Mouse (Mus musculus): Measurements from ENCODE around the gene Sptbn2. TPM values are rescaled to one million over a fixed set of nuclear protein-coding genes. Genes with fewer than 3 reads are reported as not detected.

The Sptbn2 gene
- polyA plus RNA-seq, 1 experiment from 2014 or later = 5.3 TPM

- WGBS = 85% methylated on average over 9 of the region's 9 CpGs
- no peak overlapping the region for H3K4me2 ChIP-seq (replicated peaks)
- H3K4me3 ChIP-seq (replicated peaks) = no peak overlapping the region
- no peaks in the 10 kb centered on the region for H3K4me1 ChIP-seq
- H3K36me3 ChIP-seq = no peaks in the 10 kb centered on the region
- no peaks in the 10 kb centered on the region for H3K27me3 ChIP-seq
- H3K27ac ChIP-seq (replicated peaks) = no peak overlapping the region
- no peak overlapping the region for H3K9ac ChIP-seq
- no peak for ATAC-seq (ENCODE audit: insufficient number of reproducible peaks, low FRiP score, low TSS enrichment, low read depth)
- no peaks in the 10 kb centered on the region for H3K9me3 ChIP-seq (replicated peaks)
Observed at GRCm38 (mm10) chr19:4729186-4729585, 18.2 kb downstream of the Sptbn2 start.

GRCm38 (mm10) chr19:4733052-4733451, 22.1 kb downstream of the Sptbn2 start:
- no peak overlapping the region for H3K27ac ChIP-seq (replicated peaks)
- no peaks in the 10 kb centered on the region for H3K9me3 ChIP-seq (replicated peaks)
- H3K4me3 ChIP-seq (replicated peaks) = no peak overlapping the region
- 83% methylated on average over 3 of the region's 3 CpGs for WGBS
- no peaks in the 10 kb centered on the region for H3K4me1 ChIP-seq
- H3K9ac ChIP-seq = no peak overlapping the region
- H3K4me2 ChIP-seq (replicated peaks) = no peak overlapping the region
- no peak for ATAC-seq (ENCODE audit: insufficient number of reproducible peaks, low FRiP score, low TSS enrichment, low read depth)
- H3K36me3 ChIP-seq = no peaks in the 10 kb centered on the region
- no peaks in the 10 kb centered on the region for H3K27me3 ChIP-seq

- Histone ChIP-seq H3K9me3 (replicated peaks) (no peaks in the 10 kb centered on the region), H3K4me2 (replicated peaks) (no peak overlapping the region), H3K9ac (no peak overlapping the region), H3K4me1 (no peaks in the 10 kb centered on the region), H3K36me3 (no peaks in the 10 kb centered on the region), H3K27ac (replicated peaks) (no peak overlapping the region), H3K27me3 (no peaks in the 10 kb centered on the region), H3K4me3 (replicated peaks) (no peak overlapping the region)
- WGBS = 86% methylated on average over 13 of the region's 13 CpGs
- no peak for ATAC-seq (ENCODE audit: insufficient number of reproducible peaks, low FRiP score, low TSS enrichment, low read depth)
Observed at GRCm38 (mm10) chr19:4737866-4738265, 26.9 kb downstream of the Sptbn2 start.

- Histone ChIP-seq H3K4me3 (replicated peaks) (no peak overlapping the region), H3K27ac (replicated peaks) (no peak overlapping the region), H3K36me3 (no peaks in the 10 kb centered on the region), H3K9ac (no peak overlapping the region), H3K27me3 (no peaks in the 10 kb centered on the region), H3K9me3 (replicated peaks) (no peaks in the 10 kb centered on the region), H3K4me2 (replicated peaks) (no peak overlapping the region), H3K4me1 (no peaks in the 10 kb centered on the region)
- WGBS = 92% methylated on average over 11 of the region's 11 CpGs
- ATAC-seq (ENCODE audit: insufficient number of reproducible peaks, low FRiP score, low TSS enrichment, low read depth) = no peak
Observed at GRCm38 (mm10) chr19:4739053-4739452, 28.1 kb downstream of the Sptbn2 start.

- Histone ChIP-seq H3K9me3 (replicated peaks) (no peaks in the 10 kb centered on the region), H3K4me3 (replicated peaks) (no peak overlapping the region), H3K27me3 (no peaks in the 10 kb centered on the region), H3K9ac (no peak overlapping the region), H3K4me2 (replicated peaks) (no peak overlapping the region), H3K36me3 (no peaks in the 10 kb centered on the region), H3K27ac (replicated peaks) (no peak overlapping the region), H3K4me1 (no peaks in the 10 kb centered on the region)
- no peak for ATAC-seq (ENCODE audit: insufficient number of reproducible peaks, low FRiP score, low TSS enrichment, low read depth)
- WGBS = 89% methylated on average over 5 of the region's 5 CpGs
Observed at GRCm38 (mm10) chr19:4739762-4740161, 28.8 kb downstream of the Sptbn2 start.

- ATAC-seq (ENCODE audit: insufficient number of reproducible peaks, low FRiP score, low TSS enrichment, low read depth) = no peak
- 76% methylated on average over 10 of the region's 10 CpGs for WGBS
- Histone ChIP-seq H3K27me3 (no peaks in the 10 kb centered on the region), H3K9ac (no peak overlapping the region), H3K4me1 (no peaks in the 10 kb centered on the region), H3K9me3 (replicated peaks) (no peaks in the 10 kb centered on the region), H3K4me3 (replicated peaks) (no peak overlapping the region), H3K4me2 (replicated peaks) (no peak overlapping the region), H3K27ac (replicated peaks) (no peak overlapping the region), H3K36me3 (no peaks in the 10 kb centered on the region)
Observed at GRCm38 (mm10) chr19:4741482-4741881, 30.5 kb downstream of the Sptbn2 start.

- Histone ChIP-seq H3K27me3 (no peaks in the 10 kb centered on the region), H3K4me3 (replicated peaks) (no peak overlapping the region), H3K4me2 (replicated peaks) (no peak overlapping the region), H3K9ac (no peak overlapping the region), H3K36me3 (no peaks in the 10 kb centered on the region; the same call in 1 of the 2 replicates), H3K4me1 (no peaks in the 10 kb centered on the region), H3K9me3 (replicated peaks) (no peaks in the 10 kb centered on the region), H3K27ac (replicated peaks) (no peak overlapping the region)
- ATAC-seq (ENCODE audit: insufficient number of reproducible peaks, low FRiP score, low TSS enrichment, low read depth) = no peak
- 92% methylated on average over 6 of the region's 6 CpGs for WGBS
Observed at GRCm38 (mm10) chr19:4742229-4742628, 31.3 kb downstream of the Sptbn2 start.

- no peak overlapping the region for H3K9ac ChIP-seq
- no peaks in the 10 kb centered on the region; the same call in 1 of the 2 replicates for H3K36me3 ChIP-seq
- no peaks in the 10 kb centered on the region for H3K9me3 ChIP-seq (replicated peaks)
- H3K4me1 ChIP-seq = no peaks in the 10 kb centered on the region
- no peak overlapping the region for H3K4me3 ChIP-seq (replicated peaks)
- H3K4me2 ChIP-seq (replicated peaks) = no peak overlapping the region
- no peak for ATAC-seq (ENCODE audit: insufficient number of reproducible peaks, low FRiP score, low TSS enrichment, low read depth)
- WGBS = 43% methylated on average over 5 of the region's 5 CpGs
- H3K27ac ChIP-seq (replicated peaks) = no peak overlapping the region
- H3K27me3 ChIP-seq = no peaks in the 10 kb centered on the region
Observed at GRCm38 (mm10) chr19:4743524-4743923, 32.6 kb downstream of the Sptbn2 start.

- Histone ChIP-seq H3K36me3 (peaks cover 3% of the 10 kb centered on the region; the same call in 1 of the 2 replicates), H3K9ac (no peak overlapping the region), H3K4me2 (replicated peaks) (no peak overlapping the region), H3K27me3 (no peaks in the 10 kb centered on the region), H3K4me3 (replicated peaks) (no peak overlapping the region), H3K4me1 (no peaks in the 10 kb centered on the region), H3K27ac (replicated peaks) (no peak overlapping the region), H3K9me3 (replicated peaks) (no peaks in the 10 kb centered on the region)
- no peak for ATAC-seq (ENCODE audit: insufficient number of reproducible peaks, low FRiP score, low TSS enrichment, low read depth)
- WGBS = 80% methylated on average over 14 of the region's 14 CpGs
Observed at GRCm38 (mm10) chr19:4744026-4744425, 33.1 kb downstream of the Sptbn2 start.

GRCm38 (mm10) chr19:4745057-4745456, 34.1 kb downstream of the Sptbn2 start:
- Histone ChIP-seq H3K9ac (no peak overlapping the region), H3K4me1 (no peaks in the 10 kb centered on the region), H3K4me3 (replicated peaks) (no peak overlapping the region), H3K27ac (replicated peaks) (no peak overlapping the region), H3K36me3 (peaks cover 4% of the 10 kb centered on the region; the same call in 1 of the 2 replicates), H3K4me2 (replicated peaks) (no peak overlapping the region), H3K9me3 (replicated peaks) (no peaks in the 10 kb centered on the region), H3K27me3 (no peaks in the 10 kb centered on the region)
- WGBS = 65% methylated on average over 9 of the region's 9 CpGs
- ATAC-seq (ENCODE audit: insufficient number of reproducible peaks, low FRiP score, low TSS enrichment, low read depth) = no peak

GRCm38 (mm10) chr19:4745681-4746080, 34.7 kb downstream of the Sptbn2 start:
- Histone ChIP-seq H3K4me3 (replicated peaks) (no peak overlapping the region), H3K4me2 (replicated peaks) (no peak overlapping the region), H3K9me3 (replicated peaks) (no peaks in the 10 kb centered on the region), H3K4me1 (no peaks in the 10 kb centered on the region), H3K27ac (replicated peaks) (no peak overlapping the region), H3K36me3 (peaks cover 6% of the 10 kb centered on the region; the same call in 1 of the 2 replicates), H3K27me3 (no peaks in the 10 kb centered on the region), H3K9ac (no peak overlapping the region)
- ATAC-seq (ENCODE audit: insufficient number of reproducible peaks, low FRiP score, low TSS enrichment, low read depth) = no peak
- 92% methylated on average over 10 of the region's 10 CpGs for WGBS

GRCm38 (mm10) chr19:4746611-4747010, 35.6 kb downstream of the Sptbn2 start:
- WGBS = 81% methylated on average over 14 of the region's 14 CpGs
- no peak overlapping the region for H3K4me3 ChIP-seq (replicated peaks)
- no peaks in the 10 kb centered on the region for H3K9me3 ChIP-seq (replicated peaks)
- H3K27ac ChIP-seq (replicated peaks) = no peak overlapping the region
- peaks cover 6% of the 10 kb centered on the region; the same call in 1 of the 2 replicates for H3K36me3 ChIP-seq
- H3K4me2 ChIP-seq (replicated peaks) = no peak overlapping the region
- no peaks in the 10 kb centered on the region for H3K4me1 ChIP-seq
- no peak for ATAC-seq (ENCODE audit: insufficient number of reproducible peaks, low FRiP score, low TSS enrichment, low read depth)
- no peak overlapping the region for H3K9ac ChIP-seq
- no peaks in the 10 kb centered on the region for H3K27me3 ChIP-seq

Data from embryonic facial prominence, embryonic 15.5 days (tissue).